ENCODE assay signal across 36 mouse cellular contexts in the genomic region with DNA sequence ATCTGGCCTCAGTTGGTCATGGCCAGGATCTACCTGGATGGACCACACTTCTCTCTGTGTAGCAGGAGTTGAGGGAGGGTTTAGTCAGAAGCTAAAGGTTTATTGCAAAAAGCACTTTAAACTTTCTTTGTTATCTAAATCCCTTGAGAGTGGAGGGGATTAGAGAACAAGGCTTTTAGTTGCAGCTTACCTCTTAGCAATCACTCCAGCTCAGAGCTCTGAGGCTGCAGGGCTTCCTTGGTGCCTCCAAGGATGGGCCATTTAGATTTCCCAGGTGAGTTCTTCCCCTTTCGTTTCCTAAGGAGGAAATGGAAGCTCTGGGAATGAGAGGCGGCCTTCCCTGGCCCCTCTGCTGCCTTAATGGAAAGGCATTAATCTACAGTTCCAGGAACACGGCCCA. TPM values are rescaled to one million over a fixed set of nuclear protein-coding genes. Genes with fewer than 3 reads are reported as not detected.
"Had no signal": no experiment of that assay in that cellular context is flagged by ENCODE, and none has a peak within 500 bp of the region (broad histone marks: within the 10 kb centered on the region; RNA-seq: fewer than 3 reads in every experiment).

No protein-coding gene starts in this region.

- H3K4me1 ChIP-seq: liver, embryonic 12.5 days; liver, embryonic 13.5 days; liver, embryonic 15.5 days had no signal

- H3K27me3 ChIP-seq: limb, embryonic 12.5 days; limb, embryonic 13.5 days; limb, embryonic 15.5 days; liver, embryonic 13.5 days; lung, embryonic 15.5 days; midbrain, embryonic 15.5 days had no signal

- H3K4me2 ChIP-seq: limb, embryonic 12.5 days; limb, embryonic 13.5 days; limb, embryonic 15.5 days; liver, embryonic 11.5 days; liver, embryonic 12.5 days; liver, embryonic 13.5 days; liver, embryonic 15.5 days; lung, embryonic 14.5 days; lung, embryonic 15.5 days; midbrain, embryonic 12.5 days; midbrain, embryonic 13.5 days; midbrain, embryonic 15.5 days had no signal

- H3K27ac ChIP-seq: left cerebral cortex, adult 2 months; limb, embryonic 10.5 days; limb, embryonic 12.5 days; limb, embryonic 13.5 days; limb, embryonic 15.5 days; liver, embryonic 12.5 days; liver, embryonic 13.5 days; liver, embryonic 14.5 days; liver, embryonic 15.5 days; lung, embryonic 15.5 days; macrophage; midbrain, embryonic 10.5 days; midbrain, embryonic 12.5 days; midbrain, embryonic 13.5 days; midbrain, embryonic 15.5 days had no signal

- H3K9ac ChIP-seq: limb, embryonic 12.5 days; limb, embryonic 13.5 days; limb, embryonic 15.5 days; liver, embryonic 12.5 days; liver, embryonic 13.5 days; liver, embryonic 14.5 days; liver, embryonic 15.5 days; liver, postnatal 0 days; lung, embryonic 14.5 days; lung, embryonic 15.5 days; midbrain, embryonic 12.5 days; midbrain, embryonic 13.5 days; midbrain, embryonic 15.5 days had no signal

- H3K4me3 ChIP-seq: left cerebral cortex, adult 2 months; limb, embryonic 10.5 days; limb, embryonic 12.5 days; limb, embryonic 13.5 days; limb, embryonic 15.5 days; liver, embryonic 12.5 days; liver, embryonic 13.5 days; liver, embryonic 15.5 days; lung, embryonic 15.5 days; megakaryocyte, embryonic 14.5 days; midbrain, embryonic 10.5 days; midbrain, embryonic 12.5 days; midbrain, embryonic 13.5 days; midbrain, embryonic 15.5 days; myocyte had no signal

- ATAC-seq: liver, embryonic 12.5 days; liver, postnatal 0 days; lung, postnatal 0 days; midbrain, embryonic 13.5 days; midbrain, embryonic 15.5 days; midbrain, embryonic 16.5 days had no signal

- H3K36me3 ChIP-seq: limb, embryonic 10.5 days; limb, embryonic 12.5 days; limb, embryonic 13.5 days; limb, embryonic 15.5 days; liver, embryonic 12.5 days; liver, embryonic 13.5 days; liver, embryonic 15.5 days; lung, embryonic 15.5 days; midbrain, embryonic 10.5 days; midbrain, embryonic 12.5 days; midbrain, embryonic 13.5 days; midbrain, embryonic 15.5 days had no signal

- DNase-seq: left cerebral cortex, postnatal 4 days; liver; liver, embryonic 13.5 days; liver, postnatal 0 days; lung, adult 18-20 months; lung, adult 2 months; lung, embryonic 14.5 days; lung, postnatal 10 days; lung, postnatal 14 days; lung, postnatal 36 days; lung, postnatal 4 days; midbrain, embryonic 14.5 days had no signal

- H3K9me3 ChIP-seq: limb, embryonic 10.5 days; limb, embryonic 12.5 days; limb, embryonic 13.5 days; limb, embryonic 15.5 days; liver, embryonic 12.5 days; liver, embryonic 13.5 days; liver, embryonic 15.5 days; lung, embryonic 15.5 days; midbrain, embryonic 10.5 days; midbrain, embryonic 12.5 days; midbrain, embryonic 13.5 days; midbrain, embryonic 15.5 days had no signal

RNA-seq across cellular contexts. Expression of a gene that starts 23.3 kb away (rescaled TPM):
- total RNA-seq: liver, adult 2 months; megakaryocyte progenitor cell, adult 5-6 weeks; megakaryocyte-erythroid progenitor cell, adult 5-6 weeks; monocyte, adult 5-6 weeks had no signal
- polyA plus RNA-seq: liver, adult 2 months; liver, embryonic 11.5 days; liver, embryonic 12.5 days; liver, embryonic 15.5 days; liver, embryonic 16.5 days; lung, embryonic 14.5 days had no signal
